Mouse (Mus musculus): ENCODE measurements around the gene Slc35e2. TPM values are rescaled to one million over a fixed set of nuclear protein-coding genes. Genes with fewer than 3 reads are reported as not detected.
"Not testable (repeated sequence)": the region's sequence is repeated elsewhere in the genome, so short reads cannot be mapped to it uniquely, and the experiment has no call there.

The Slc35e2 gene
- polyA plus RNA-seq, 1 experiment from 2014 or later: 19.9 TPM

- WGBS: 3% methylated on average over 51 of the region's 52 CpGs
- H3K27ac ChIP-seq: no peak overlapping the region
- H3K4me1 ChIP-seq (replicated peaks; ENCODE audit: control insufficient read depth, insufficient read depth, low read length): peaks cover 29% of the 10 kb centered on the region
- H3K4me2 ChIP-seq (replicated peaks): peak overlapping the region; percentile 64
- H3K9me3 ChIP-seq (ENCODE audit: control insufficient read depth, low read length): no peaks in the 10 kb centered on the region
- H3K36me3 ChIP-seq (replicated peaks; ENCODE audit: control insufficient read depth, insufficient read depth): peaks cover 66% of the 10 kb centered on the region
- DNase-seq (ENCODE audit: low spot score) (no peak), ATAC-seq (ENCODE audit: low FRiP score) (peak; percentile 25; the same call in 1 of the 2 replicates)
- peaks cover 67% of the 10 kb centered on the region for H3K27me3 ChIP-seq (ENCODE audit: control insufficient read depth, insufficient read depth, low read length)
- peak overlapping the region; percentile 22 for H3K4me3 ChIP-seq (replicated peaks; ENCODE audit: low read length)
- H3K9ac ChIP-seq: peak overlapping the region; percentile 40; the same call in 1 of the 2 replicates
These were observed 53.5 kb downstream of the Slc35e2 start for GRCm38 (mm10) chr4:155654456-155655298.

- Histone ChIP-seq H3K27me3 (ENCODE audit: control insufficient read depth, insufficient read depth, low read length) (peaks cover 57% of the 10 kb centered on the region), H3K27ac (no peak overlapping the region), H3K4me3 (replicated peaks; ENCODE audit: low read length) (no peak overlapping the region), H3K9me3 (ENCODE audit: control insufficient read depth, low read length) (no peaks in the 10 kb centered on the region), H3K4me1 (replicated peaks; ENCODE audit: control insufficient read depth, insufficient read depth, low read length) (peaks cover 29% of the 10 kb centered on the region), H3K9ac (no peak overlapping the region), H3K4me2 (replicated peaks) (no peak overlapping the region), H3K36me3 (replicated peaks; ENCODE audit: control insufficient read depth, insufficient read depth) (peaks cover 59% of the 10 kb centered on the region)
- 92% methylated on average over 13 of the region's 13 CpGs for WGBS
- ATAC-seq (ENCODE audit: low FRiP score): no peak
- DNase-seq (ENCODE audit: low spot score): no peak
These were observed 55.1 kb downstream of the Slc35e2 start for GRCm38 (mm10) chr4:155656214-155656751.

- H3K9me3 ChIP-seq (ENCODE audit: control insufficient read depth, low read length): no peaks in the 10 kb centered on the region
- DNase-seq (ENCODE audit: low spot score) (no peak), ATAC-seq (ENCODE audit: low FRiP score) (no peak)
- H3K4me2 ChIP-seq (replicated peaks): no peak overlapping the region
- peaks cover 48% of the 10 kb centered on the region for H3K36me3 ChIP-seq (replicated peaks; ENCODE audit: control insufficient read depth, insufficient read depth)
- H3K27ac ChIP-seq: no peak overlapping the region
- H3K4me3 ChIP-seq (replicated peaks; ENCODE audit: low read length): no peak overlapping the region
- H3K27me3 ChIP-seq (ENCODE audit: control insufficient read depth, insufficient read depth, low read length): peaks cover 31% of the 10 kb centered on the region
- H3K4me1 ChIP-seq (replicated peaks; ENCODE audit: control insufficient read depth, insufficient read depth, low read length): peaks cover 14% of the 10 kb centered on the region
- WGBS: 91% methylated on average over 10 of the region's 10 CpGs
- H3K9ac ChIP-seq: no peak overlapping the region
These were observed 57.7 kb downstream of the Slc35e2 start for GRCm38 (mm10) chr4:155658961-155659360.

- WGBS: 80% methylated on average over 12 of the region's 12 CpGs
- H3K9ac ChIP-seq: no peak overlapping the region
- no peak overlapping the region for H3K27ac ChIP-seq
- DNase-seq (ENCODE audit: low spot score): no peak
- peaks cover 15% of the 10 kb centered on the region for H3K27me3 ChIP-seq (ENCODE audit: control insufficient read depth, insufficient read depth, low read length)
- ATAC-seq (ENCODE audit: low FRiP score): no peak
- no peaks in the 10 kb centered on the region for H3K4me1 ChIP-seq (replicated peaks; ENCODE audit: control insufficient read depth, insufficient read depth, low read length)
- peaks cover 52% of the 10 kb centered on the region for H3K36me3 ChIP-seq (replicated peaks; ENCODE audit: control insufficient read depth, insufficient read depth)
- H3K9me3 ChIP-seq (ENCODE audit: control insufficient read depth, low read length): no peaks in the 10 kb centered on the region
- no peak overlapping the region for H3K4me3 ChIP-seq (replicated peaks; ENCODE audit: low read length)
- H3K4me2 ChIP-seq (replicated peaks): no peak overlapping the region
These were observed 59.4 kb downstream of the Slc35e2 start for GRCm38 (mm10) chr4:155660641-155661040.

GRCm38 (mm10) chr4:155666903-155667302 is 65.7 kb downstream of the Slc35e2 start:
- H3K27me3 ChIP-seq (ENCODE audit: control insufficient read depth, insufficient read depth, low read length): no peaks in the 10 kb centered on the region
- H3K4me1 ChIP-seq (replicated peaks; ENCODE audit: control insufficient read depth, insufficient read depth, low read length): peaks cover 9% of the 10 kb centered on the region
- no peak overlapping the region for H3K4me2 ChIP-seq (replicated peaks)
- ATAC-seq (ENCODE audit: low FRiP score) (no peak), DNase-seq (ENCODE audit: low spot score) (no peak)
- H3K27ac ChIP-seq: no peak overlapping the region
- H3K9ac ChIP-seq: no peak overlapping the region
- no peak overlapping the region for H3K4me3 ChIP-seq (replicated peaks; ENCODE audit: low read length)
- peaks cover 17% of the 10 kb centered on the region for H3K36me3 ChIP-seq (replicated peaks; ENCODE audit: control insufficient read depth, insufficient read depth)
- H3K9me3 ChIP-seq (ENCODE audit: control insufficient read depth, low read length): no peaks in the 10 kb centered on the region

GRCm38 (mm10) chr4:155668689-155669597 is 67.7 kb downstream of the Slc35e2 start, which contains the start of gene Mib2:
Gene Mib2 (minus strand): TSS chr4:155669198.
- peak; percentile 99 for ATAC-seq (ENCODE audit: low FRiP score)
- H3K4me1 ChIP-seq (replicated peaks; ENCODE audit: control insufficient read depth, insufficient read depth, low read length): peaks cover 9% of the 10 kb centered on the region
- H3K9me3 ChIP-seq (ENCODE audit: control insufficient read depth, low read length): no peaks in the 10 kb centered on the region
- peak within 1 kb of the TSS; percentile 79 for H3K4me3 ChIP-seq (replicated peaks; ENCODE audit: low read length)
- no peaks in the 10 kb centered on the region for H3K27me3 ChIP-seq (ENCODE audit: control insufficient read depth, insufficient read depth, low read length)
- H3K36me3 ChIP-seq (replicated peaks; ENCODE audit: control insufficient read depth, insufficient read depth): peaks cover 17% of the 10 kb centered on the region
- peak; percentile 98 for DNase-seq (ENCODE audit: low spot score)
- under 1% methylated on average over 73 of the region's 73 CpGs for WGBS
- H3K9ac ChIP-seq: peak within 1 kb of the TSS; percentile 83
- H3K4me2 ChIP-seq (replicated peaks): peak within 1 kb of the TSS; percentile 85
- peak within 1 kb of the TSS; percentile 80 for H3K27ac ChIP-seq

GRCm38 (mm10) chr4:155669598-155670075 is 68.4 kb downstream of the Slc35e2 start:
- ATAC-seq (ENCODE audit: low FRiP score) (no peak), DNase-seq (ENCODE audit: low spot score) (no peak)
- Histone ChIP-seq H3K9me3 (ENCODE audit: control insufficient read depth, low read length) (no peaks in the 10 kb centered on the region), H3K4me3 (replicated peaks; ENCODE audit: low read length) (peak overlapping the region; percentile 79), H3K9ac (peak overlapping the region; percentile 83), H3K27ac (peak overlapping the region; percentile 80), H3K27me3 (ENCODE audit: control insufficient read depth, insufficient read depth, low read length) (no peaks in the 10 kb centered on the region), H3K4me2 (replicated peaks) (peak overlapping the region; percentile 85), H3K36me3 (replicated peaks; ENCODE audit: control insufficient read depth, insufficient read depth) (peaks cover 17% of the 10 kb centered on the region), H3K4me1 (replicated peaks; ENCODE audit: control insufficient read depth, insufficient read depth, low read length) (peaks cover 9% of the 10 kb centered on the region)
- WGBS: 1% methylated on average over 8 of the region's 8 CpGs

- H3K36me3 ChIP-seq (replicated peaks; ENCODE audit: control insufficient read depth, insufficient read depth): peaks cover 11% of the 10 kb centered on the region
- not testable (repeated sequence) for H3K27ac ChIP-seq; H3K9me3 ChIP-seq (ENCODE audit: control insufficient read depth, low read length); H3K4me1 ChIP-seq (replicated peaks; ENCODE audit: control insufficient read depth, insufficient read depth, low read length); ATAC-seq (ENCODE audit: low FRiP score); DNase-seq (ENCODE audit: low spot score); H3K4me3 ChIP-seq (replicated peaks; ENCODE audit: low read length); H3K27me3 ChIP-seq (ENCODE audit: control insufficient read depth, insufficient read depth, low read length); H3K4me2 ChIP-seq (replicated peaks); H3K9ac ChIP-seq
- 60% methylated on average over 4 of the region's 4 CpGs for whole genome bisulfite sequencing
These were observed 69.0 kb downstream of the Slc35e2 start for GRCm38 (mm10) chr4:155670236-155670635.

GRCm38 (mm10) chr4:155672082-155672481 is 70.9 kb downstream of the Slc35e2 start:
- Histone ChIP-seq H3K9me3 (ENCODE audit: control insufficient read depth, low read length) (no peaks in the 10 kb centered on the region), H3K36me3 (replicated peaks; ENCODE audit: control insufficient read depth, insufficient read depth) (no peaks in the 10 kb centered on the region), H3K27ac (no peak overlapping the region), H3K4me3 (replicated peaks; ENCODE audit: low read length) (no peak overlapping the region), H3K4me2 (replicated peaks) (no peak overlapping the region), H3K9ac (no peak overlapping the region), H3K27me3 (ENCODE audit: control insufficient read depth, insufficient read depth, low read length) (no peaks in the 10 kb centered on the region), H3K4me1 (replicated peaks; ENCODE audit: control insufficient read depth, insufficient read depth, low read length) (peaks cover 9% of the 10 kb centered on the region)
- no peak for DNase-seq (ENCODE audit: low spot score)
- WGBS: 67% methylated on average over 2 of the region's 2 CpGs
- no peak for ATAC-seq (ENCODE audit: low FRiP score)
